8 mouse cellular contexts compared by ENCODE assay signal in genomic region chr13:21936968-21937367, GRCm38 (mm10). TPM values are rescaled to one million over a fixed set of nuclear protein-coding genes. Genes with fewer than 3 reads are reported as not detected.
DNase-seq lines count a peak whose midpoint lies in the region; ATAC-seq and TF ChIP-seq lines count a peak whose summit lies in the region.

No protein-coding gene starts in this region.

- H3K27ac ChIP-seq in embryonic facial prominence, embryonic 11.5 days (replicated peaks; ENCODE audit: low read depth, low read length) = no peak overlapping the region
- H3K27ac ChIP-seq in hindbrain, embryonic 10.5 days = no peak overlapping the region
- peak overlapping the region; percentile 45; the same call in 1 of the 2 replicates for H3K27ac ChIP-seq in liver, embryonic 13.5 days

- H3K4me3 ChIP-seq in E14TG2a.4 (replicated peaks; ENCODE audit: low read length) = peak overlapping the region; percentile 72
- peak overlapping the region; percentile 29 for H3K4me3 ChIP-seq in embryonic facial prominence, embryonic 11.5 days (ENCODE audit: low read depth, low read length)
- peak overlapping the region; percentile 49 for H3K4me3 ChIP-seq in hindbrain, embryonic 10.5 days
- peak overlapping the region; percentile 56 for H3K4me3 ChIP-seq in liver, embryonic 13.5 days (replicated peaks)

- peaks cover 51% of the 10 kb centered on the region for H3K4me1 ChIP-seq in E14TG2a.4 (replicated peaks; ENCODE audit: low read depth, low read length)
- no peaks in the 10 kb centered on the region for H3K4me1 ChIP-seq in embryonic facial prominence, embryonic 11.5 days (ENCODE audit: control insufficient read depth, insufficient read depth, low read length)
- H3K4me1 ChIP-seq in hindbrain, embryonic 10.5 days (replicated peaks) = peaks cover 24% of the 10 kb centered on the region
- peaks cover 50% of the 10 kb centered on the region for H3K4me1 ChIP-seq in liver, embryonic 13.5 days (replicated peaks)

- peak; percentile 75 for DNase-seq in CD4-positive, CD25-positive, alpha-beta regulatory T cell, adult 2 months (ENCODE audit: low read depth, low spot score)
- DNase-seq in embryonic facial prominence, embryonic 11.5 days (ENCODE audit: low spot score) = peak; percentile 81
- peak; percentile 83 for DNase-seq in hindbrain, embryonic 10.5 days (ENCODE audit: low spot score)
- peak; percentile 89 for DNase-seq in liver, embryonic 13.5 days
- DNase-seq in retina, embryonic 14.5 days (ENCODE audit: low spot score) = peak; percentile 56

- H3K4me2 ChIP-seq in embryonic facial prominence, embryonic 11.5 days (ENCODE audit: low read depth, low read length) = peak overlapping the region; percentile 25
- H3K4me2 ChIP-seq in liver, embryonic 13.5 days = peak overlapping the region; percentile 72

- H3K27me3 ChIP-seq in E14TG2a.4 (ENCODE audit: insufficient read depth, low read length) = no peaks in the 10 kb centered on the region
- no peaks in the 10 kb centered on the region for H3K27me3 ChIP-seq in embryonic facial prominence, embryonic 11.5 days (ENCODE audit: control insufficient read depth, insufficient read depth, low read length)
- no peaks in the 10 kb centered on the region for H3K27me3 ChIP-seq in hindbrain, embryonic 10.5 days (ENCODE audit: insufficient read depth, poor library complexity, severe bottlenecking)
- H3K27me3 ChIP-seq in liver, embryonic 13.5 days = no peaks in the 10 kb centered on the region

- no peaks in the 10 kb centered on the region for H3K36me3 ChIP-seq in E14TG2a.4 (ENCODE audit: insufficient read depth, low read length)
- H3K36me3 ChIP-seq in embryonic facial prominence, embryonic 11.5 days (replicated peaks; ENCODE audit: control insufficient read depth, insufficient read depth, low read depth, low read length) = no peaks in the 10 kb centered on the region
- H3K36me3 ChIP-seq in hindbrain, embryonic 10.5 days = no peaks in the 10 kb centered on the region
- H3K36me3 ChIP-seq in liver, embryonic 13.5 days = no peaks in the 10 kb centered on the region

- WGBS in embryonic facial prominence, embryonic 11.5 days = under 1% methylated on average over 17 of the region's 17 CpGs
- under 1% methylated on average over 17 of the region's 17 CpGs for WGBS in hindbrain, embryonic 10.5 days
- under 1% methylated on average over 17 of the region's 17 CpGs for WGBS in liver, embryonic 13.5 days (ENCODE audit: insufficient replicate concordance)

- H3K9me3 ChIP-seq in E14TG2a.4 (ENCODE audit: low read length) = no peaks in the 10 kb centered on the region
- H3K9me3 ChIP-seq in embryonic facial prominence, embryonic 11.5 days (replicated peaks; ENCODE audit: control insufficient read depth, low read length) = no peaks in the 10 kb centered on the region
- no peaks in the 10 kb centered on the region for H3K9me3 ChIP-seq in hindbrain, embryonic 10.5 days
- H3K9me3 ChIP-seq in liver, embryonic 13.5 days (replicated peaks) = no peaks in the 10 kb centered on the region

- H3K9ac ChIP-seq in embryonic facial prominence, embryonic 11.5 days (replicated peaks; ENCODE audit: low read length) = no peak overlapping the region
- H3K9ac ChIP-seq in liver, embryonic 13.5 days = peak overlapping the region; percentile 64

- ATAC-seq in CD4-positive, CD25-positive, alpha-beta regulatory T cell, adult 4 months = no peak
- 0 out of 2 replicates have a peak, but pooled peaks have one; percentile 22 for ATAC-seq in embryonic facial prominence, embryonic 11.5 days (replicated peaks; ENCODE audit: insufficient number of reproducible peaks, low FRiP score, low TSS enrichment, low read depth)
- peak; percentile 84 for ATAC-seq in liver, embryonic 13.5 days (ENCODE audit: low read depth)
- no peak for ATAC-seq in inflammation-experienced regulatory T-cells, adult 6 months

- TF ChIP-seq CTCF in E14TG2a.4 (conservative IDR thresholded peaks at IDR 0.05; ENCODE audit: low read length) = no peak

RNA-seq across cellular contexts. Expression of gene Zfp184, which starts 7.9 kb away (rescaled TPM):
- under 1 TPM in 1 of 2 experiments, not detected in 1; 0.37 TPM for polyA plus RNA-seq in CD4-positive, CD25-positive, alpha-beta regulatory T cell, adult 4 months (2017; shearing (Covaris generic))
- 28.2 and 30.4 TPM in 2 replicates for polyA plus RNA-seq in embryonic facial prominence, embryonic 11.5 days (2014; fragmentation: Nextera tagmentation; extraction: Ambion mirVana)
- polyA plus RNA-seq in hindbrain, embryonic 10.5 days (2016; fragmentation: Nextera tagmentation; extraction: Ambion mirVana) = 20.6 and 24.7 TPM in 2 replicates
- polyA plus RNA-seq in liver, embryonic 13.5 days (2015; fragmentation: Nextera tagmentation; extraction: Ambion mirVana) = 0.89 and 1.0 TPM in 2 replicates
- not detected for polyA plus RNA-seq in inflammation-experienced regulatory T-cells, adult 6 months (2017; shearing (Covaris generic))

RNA-seq across cellular contexts. Expression of gene Pom121l2, which starts 44.0 kb away (rescaled TPM):
- not detected for polyA plus RNA-seq in CD4-positive, CD25-positive, alpha-beta regulatory T cell, adult 4 months (2017; shearing (Covaris generic))
- 0.24 TPM in 1 of 2 replicates, not detected in the other for polyA plus RNA-seq in embryonic facial prominence, embryonic 11.5 days (2014; fragmentation: Nextera tagmentation; extraction: Ambion mirVana)
- polyA plus RNA-seq in hindbrain, embryonic 10.5 days (2016; fragmentation: Nextera tagmentation; extraction: Ambion mirVana) = 0.07 TPM in 1 of 2 replicates, not detected in the other
- polyA plus RNA-seq in liver, embryonic 13.5 days (2015; fragmentation: Nextera tagmentation; extraction: Ambion mirVana) = not detected in 2 replicates
- not detected for polyA plus RNA-seq in inflammation-experienced regulatory T-cells, adult 6 months (2017; shearing (Covaris generic))

Comparison
In these comparisons a context has a peak if more than half of its experiments do, and no peak if none do; other contexts are left out.
1. ATAC-seq: peak in embryonic facial prominence, embryonic 11.5 days (single experiment) and liver, embryonic 13.5 days (single experiment); none in CD4-positive, CD25-positive, alpha-beta regulatory T cell, adult 4 months (single experiment) and inflammation-experienced regulatory T-cells, adult 6 months (single experiment).
2. RNA of gene Zfp184, which starts 7.9 kb away (polyA plus RNA-seq): 28.2 to 30.4 TPM in embryonic facial prominence, embryonic 11.5 days and 20.6 to 24.7 TPM in hindbrain, embryonic 10.5 days; 0.89 to 1.0 TPM in liver, embryonic 13.5 days, 0.37 TPM in CD4-positive, CD25-positive, alpha-beta regulatory T cell, adult 4 months and not detected in inflammation-experienced regulatory T-cells, adult 6 months; every median in the first group is over 10 times any median in the second.
3. Peak in every context shown above with its lines, with median percentiles within 50 percentile points of each other: DNase-seq and H3K4me3 ChIP-seq.